Mouse (Mus musculus): ENCODE measurements at regions not wholly inside any gene's neighbourhood (a gene's known extent, or its start where the extent isn't known, plus 50 kb on each side); places are given as distances from the start of the nearest gene placed in this dataset.

DNA sequence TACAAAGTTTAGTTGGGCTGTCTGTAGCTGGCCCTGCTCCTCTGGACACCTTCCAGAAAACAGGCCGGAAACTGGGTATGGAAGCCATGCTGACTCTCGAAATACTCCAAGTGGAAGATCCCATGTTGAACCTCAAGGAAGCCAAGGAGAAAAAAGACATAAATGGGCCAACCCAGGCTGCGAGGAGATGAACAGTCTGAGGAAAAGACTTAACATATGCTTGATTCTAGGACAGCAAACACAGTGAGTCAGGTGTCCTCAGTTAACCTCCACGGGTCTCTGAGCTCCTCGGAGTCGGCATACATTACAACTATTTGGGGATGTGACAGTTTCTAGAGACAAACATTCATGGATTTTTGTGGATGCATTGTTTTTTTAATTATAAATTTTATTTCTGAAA is 60.0 kb upstream of the Msi2 start:
- WGBS = 88% methylated on average over 6 of the region's 6 CpGs
- Histone ChIP-seq H3K4me1 (peaks cover 10% of the 10 kb centered on the region), H3K4me3 (no peak overlapping the region), H3K27me3 (replicated peaks; ENCODE audit: low read depth, poor library complexity, severe bottlenecking) (no peaks in the 10 kb centered on the region), H3K27ac (replicated peaks) (no peak overlapping the region), H3K36me3 (replicated peaks) (no peaks in the 10 kb centered on the region), H3K9me3 (no peaks in the 10 kb centered on the region)
- no peak for DNase-seq (ENCODE audit: low spot score)

DNA sequence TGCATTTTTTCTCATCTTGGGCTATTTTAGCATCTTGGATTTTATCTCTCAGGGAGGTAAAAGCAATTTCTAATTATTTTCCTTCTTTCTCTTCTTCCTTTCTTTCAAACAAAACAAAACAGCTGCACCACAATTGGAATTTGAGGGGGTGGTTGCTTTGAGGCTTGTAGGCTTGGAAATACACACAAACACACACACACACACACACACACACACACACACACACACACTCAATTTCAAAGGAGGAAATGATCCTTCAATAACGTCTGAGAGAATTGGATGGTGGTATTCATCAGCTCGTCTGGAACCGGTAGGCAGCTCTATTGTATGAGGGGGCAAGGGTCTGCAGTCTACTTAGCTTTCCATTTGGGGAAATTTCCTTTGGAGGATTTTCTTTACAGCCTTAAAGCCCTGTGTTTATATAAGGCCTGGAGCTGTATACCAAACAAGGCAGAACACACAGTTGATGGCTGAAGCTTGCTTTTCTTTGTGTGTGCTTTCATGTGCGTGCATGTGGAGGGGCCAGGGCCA is 56.2 kb upstream of the Msi2 start:
- peak overlapping the region; percentile 48; the same call in 1 of the 2 replicates for H3K27ac ChIP-seq (replicated peaks)
- H3K27me3 ChIP-seq (replicated peaks; ENCODE audit: low read depth, poor library complexity, severe bottlenecking) = no peaks in the 10 kb centered on the region
- peaks cover 25% of the 10 kb centered on the region for H3K4me1 ChIP-seq
- no peak overlapping the region for H3K4me3 ChIP-seq
- no peaks in the 10 kb centered on the region for H3K36me3 ChIP-seq (replicated peaks)
- 47% methylated on average over 4 of the region's 4 CpGs for WGBS
- DNase-seq (ENCODE audit: low spot score) = no peak
- no peaks in the 10 kb centered on the region for H3K9me3 ChIP-seq

DNA sequence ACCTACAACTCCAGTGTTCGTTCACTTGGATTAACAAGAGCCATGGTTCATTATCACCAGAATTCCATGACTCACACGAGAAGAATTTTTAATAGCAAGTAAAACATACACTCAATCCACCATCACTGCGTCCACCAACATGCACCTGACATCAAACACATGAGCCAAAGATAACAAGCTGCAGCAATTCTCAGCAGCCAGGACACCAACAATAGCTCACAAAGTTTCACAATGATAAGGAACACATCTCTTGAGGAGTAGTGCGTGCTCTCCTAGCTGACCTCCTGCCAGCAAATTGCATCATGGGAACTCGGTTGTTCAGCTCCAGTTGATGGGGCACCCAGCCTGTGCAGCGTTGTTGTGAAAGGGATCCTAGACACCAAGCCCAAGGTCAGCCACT is 55.6 kb upstream of the Msi2 start:
- no peak for DNase-seq (ENCODE audit: low spot score)
- Histone ChIP-seq H3K9me3 (no peaks in the 10 kb centered on the region), H3K4me3 (no peak overlapping the region), H3K27me3 (replicated peaks; ENCODE audit: low read depth, poor library complexity, severe bottlenecking) (no peaks in the 10 kb centered on the region), H3K36me3 (replicated peaks) (no peaks in the 10 kb centered on the region), H3K27ac (replicated peaks) (no peak overlapping the region), H3K4me1 (peaks cover 25% of the 10 kb centered on the region)
- 77% methylated on average over 6 of the region's 6 CpGs for WGBS

DNA sequence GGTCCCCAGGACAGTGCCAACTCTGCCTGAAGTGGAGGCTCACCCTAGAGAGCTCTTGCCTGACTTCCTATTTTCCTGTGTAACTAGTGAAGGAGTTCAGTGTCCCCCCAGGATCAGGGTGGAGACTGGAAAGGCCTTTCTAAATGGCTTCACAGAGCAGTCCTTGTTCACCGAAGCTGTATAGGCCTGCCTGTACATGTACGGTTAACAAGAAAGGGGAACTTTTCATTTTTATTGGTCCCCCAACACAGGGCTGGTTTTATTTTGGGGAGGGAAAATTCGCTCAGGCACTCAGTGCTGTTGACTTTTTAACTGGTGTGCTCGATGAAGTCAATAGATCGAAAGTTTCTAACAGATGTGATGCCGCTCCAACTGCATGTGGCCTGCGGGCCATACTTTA is 52.1 kb upstream of the Msi2 start:
- WGBS = 73% methylated on average over 7 of the region's 7 CpGs
- H3K27me3 ChIP-seq (replicated peaks; ENCODE audit: low read depth, poor library complexity, severe bottlenecking) = no peaks in the 10 kb centered on the region
- H3K36me3 ChIP-seq (replicated peaks) = no peaks in the 10 kb centered on the region
- DNase-seq (ENCODE audit: low spot score) = no peak
- H3K9me3 ChIP-seq = no peaks in the 10 kb centered on the region
- peaks cover 26% of the 10 kb centered on the region for H3K4me1 ChIP-seq
- H3K4me3 ChIP-seq = no peak overlapping the region
- peak overlapping the region; percentile 1; the same call in 1 of the 2 replicates for H3K27ac ChIP-seq (replicated peaks)
